Mouse (Mus musculus): ENCODE results near the gene Ppip5k1.
"Not testable (repeated sequence)": the region's sequence is repeated elsewhere in the genome, so short reads cannot be mapped to it uniquely, and the experiment has no call there.

Gene Ppip5k1

GRCm38 (mm10) chr2:121354820-121355592 lies at the start of gene Ppip5k1:
TSS of gene Ppip5k1 (minus strand) at chr2:121355396.
- peak; percentile 98 for DNase-seq

- no peak for DNase-seq
Observed at GRCm38 (mm10) chr2:121403296-121403695, 48.1 kb upstream of the Ppip5k1 start.

- DNase-seq = peak; percentile 93
Observed at GRCm38 (mm10) chr2:121396624-121397023, 41.4 kb upstream of the Ppip5k1 start.

GRCm38 (mm10) chr2:121386961-121387575 lies 31.9 kb upstream of the Ppip5k1 start, which contains the start of gene Strc:
TSS of gene Strc (minus strand) at chr2:121387168.
- not testable (repeated sequence) for DNase-seq

GRCm38 (mm10) chr2:121374766-121375165 lies 19.6 kb upstream of the Ppip5k1 start:
- DNase-seq = no peak

GRCm38 (mm10) chr2:121372266-121372665 lies 17.1 kb upstream of the Ppip5k1 start:
- DNase-seq = no peak

GRCm38 (mm10) chr2:121370921-121371320 lies 15.7 kb upstream of the Ppip5k1 start:
- no peak for DNase-seq

- DNase-seq = no peak
Observed at GRCm38 (mm10) chr2:121368831-121369230, 13.6 kb upstream of the Ppip5k1 start.

GRCm38 (mm10) chr2:121363656-121364055 lies 8.5 kb upstream of the Ppip5k1 start:
- no peak for DNase-seq

- no peak for DNase-seq
Observed at GRCm38 (mm10) chr2:121359461-121359860, 4.3 kb upstream of the Ppip5k1 start.

- peak; percentile 67 for DNase-seq
Observed at GRCm38 (mm10) chr2:121358381-121358780, 3.2 kb upstream of the Ppip5k1 start.

GRCm38 (mm10) chr2:121357961-121358360 lies 2.8 kb upstream of the Ppip5k1 start:
- no peak for DNase-seq

- no peak for DNase-seq
Observed at GRCm38 (mm10) chr2:121357494-121357893, 2.3 kb upstream of the Ppip5k1 start, which contains the start of gene Ckmt1. TSS of gene Ckmt1 (plus strand) at chr2:121357714.

GRCm38 (mm10) chr2:121354378-121354777 lies 818 bp downstream of the Ppip5k1 start:
- no peak for DNase-seq

GRCm38 (mm10) chr2:121353156-121353555 lies 2.0 kb downstream of the Ppip5k1 start:
- DNase-seq = no peak

- no peak for DNase-seq
Observed at GRCm38 (mm10) chr2:121339057-121339456, 16.1 kb downstream of the Ppip5k1 start.

GRCm38 (mm10) chr2:121329492-121329891 lies 25.7 kb downstream of the Ppip5k1 start:
- DNase-seq = no peak

- DNase-seq = no peak
Observed at GRCm38 (mm10) chr2:121323693-121324470, 31.3 kb downstream of the Ppip5k1 start.

GRCm38 (mm10) chr2:121323041-121323440 lies 32.2 kb downstream of the Ppip5k1 start:
- DNase-seq = no peak

GRCm38 (mm10) chr2:121316278-121316677 lies 38.9 kb downstream of the Ppip5k1 start:
- DNase-seq = no peak

GRCm38 (mm10) chr2:121308997-121309416 lies 46.2 kb downstream of the Ppip5k1 start:
- peak; percentile 26 for DNase-seq

GRCm38 (mm10) chr2:121300036-121300435 lies 55.2 kb downstream of the Ppip5k1 start:
- DNase-seq = no peak

GRCm38 (mm10) chr2:121299471-121299870 lies 55.7 kb downstream of the Ppip5k1 start:
- DNase-seq = no peak
